Mouse (Mus musculus) liver, embryonic 12.5 days (tissue): Measurements from ENCODE around the gene Aes. TPM values are rescaled to one million over a fixed set of nuclear protein-coding genes. Genes with fewer than 3 reads are reported as not detected.

Source experiments
- ATAC-seq: fragments of 200-750 bp; cut with Nextera tagmentation; 2 replicates; pipeline ENCODE4 v1.8.0; 2017; ENCODE audit warnings: moderate number of reproducible peaks, mild to moderate bottlenecking, moderate library complexity
- H3K27ac ChIP-seq: fragments of 300-500 bp; sonication (generic); 2 replicates; pipeline ENCODE4 v1.5.1; 2016; ENCODE audit warnings: mild to moderate bottlenecking
- H3K27me3 ChIP-seq: fragments of 300-500 bp; sonication (generic); replicated peaks from 2 replicates; pipeline ENCODE4 v1.6.1; 2016; ENCODE audit warnings: mild to moderate bottlenecking, moderate library complexity
- H3K36me3 ChIP-seq: fragments of 300-500 bp; sonication (generic); 2 replicates; pipeline ENCODE4 v1.6.1; 2016; ENCODE audit warnings: mild to moderate bottlenecking, moderate library complexity
- H3K4me1 ChIP-seq: fragments of 300-500 bp; sonication (generic); 2 replicates; pipeline ENCODE4 v1.6.1; 2016
- H3K4me2 ChIP-seq: fragments of 300-500 bp; sonication (generic); 2 replicates; pipeline ENCODE4 v1.6.1; 2016; ENCODE audit warnings: mild to moderate bottlenecking, moderate library complexity
- H3K4me3 ChIP-seq: fragments of 300-500 bp; sonication (generic); 2 replicates; pipeline ENCODE4 v1.5.1; 2016; ENCODE audit warnings: mild to moderate bottlenecking, moderate library complexity
- H3K9ac ChIP-seq: fragments of 300-500 bp; sonication (generic); 2 replicates; pipeline ENCODE4 v1.6.1; 2016; ENCODE audit warnings: mild to moderate bottlenecking, moderate library complexity
- H3K9me3 ChIP-seq: fragments of 300-500 bp; sonication (generic); replicated peaks from 2 replicates; pipeline ENCODE4 v1.6.1; 2016; ENCODE audit warnings: mild to moderate bottlenecking, moderate library complexity
- WGBS: fragments of 180-500 bp; shearing (Covaris S2); methylation state at CpG from one replicate; pipeline ENCODE4 v1.1.7; 2016; ENCODE audit not compliant: insufficient replicate concordance; 5-methylcytosine and 5-hydroxymethylcytosine counted together
- polyA plus RNA-seq: library from polyadenylated mRNA; unstranded; fragments of >200 nt; fragmentation: Nextera tagmentation; extraction: Ambion mirVana; gene quantifications from 2 replicates; pipeline ENCODE4 v1.2.1, GENCODE M21; 2016

Aes gene
- 263 and 270 TPM in 2 replicates for polyA plus RNA-seq

DNA sequence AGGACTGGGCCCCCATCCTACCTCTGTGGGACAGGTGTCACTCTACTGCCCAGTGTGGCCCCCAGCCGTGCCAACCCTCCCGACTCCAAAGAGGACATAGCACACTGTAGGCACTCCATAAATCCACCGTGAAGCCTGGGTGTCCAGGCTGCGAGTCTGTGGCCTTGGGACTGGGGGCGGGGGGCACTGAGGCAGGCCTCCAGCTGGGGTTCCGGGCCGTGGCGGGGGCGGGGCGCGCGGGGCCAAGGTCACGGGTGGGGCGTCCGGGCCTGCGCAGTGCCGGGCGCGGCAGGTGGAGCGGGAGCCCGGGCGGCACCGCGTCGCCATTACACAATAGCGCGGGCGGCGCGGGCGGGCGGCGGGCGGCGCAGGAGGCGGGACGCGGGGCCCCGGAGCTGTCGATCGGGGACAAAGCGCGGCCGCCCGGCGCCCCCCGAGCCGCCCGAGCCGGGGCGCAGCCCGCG is at the start of gene Aes:
Gene Aes, plus strand, starts transcription at position 326 of the 464 bp plus-strand sequence.
- WGBS, result 1% methylated on average over 21 of the region's 53 CpGs
- peaks cover 55% of the 10 kb centered on the region for H3K4me1 ChIP-seq
- peak within 1 kb of the TSS; percentile 78 for H3K4me3 ChIP-seq
- peak within 1 kb of the TSS; percentile 83 for H3K27ac ChIP-seq
- peak; percentile 66 for ATAC-seq
- H3K4me2 ChIP-seq, result peak within 1 kb of the TSS; percentile 93
- H3K36me3 ChIP-seq, result peaks cover 27% of the 10 kb centered on the region
- H3K9ac ChIP-seq, result peak within 1 kb of the TSS; percentile 89
- H3K27me3 ChIP-seq, result no peaks in the 10 kb centered on the region
- no peaks in the 10 kb centered on the region for H3K9me3 ChIP-seq

DNA sequence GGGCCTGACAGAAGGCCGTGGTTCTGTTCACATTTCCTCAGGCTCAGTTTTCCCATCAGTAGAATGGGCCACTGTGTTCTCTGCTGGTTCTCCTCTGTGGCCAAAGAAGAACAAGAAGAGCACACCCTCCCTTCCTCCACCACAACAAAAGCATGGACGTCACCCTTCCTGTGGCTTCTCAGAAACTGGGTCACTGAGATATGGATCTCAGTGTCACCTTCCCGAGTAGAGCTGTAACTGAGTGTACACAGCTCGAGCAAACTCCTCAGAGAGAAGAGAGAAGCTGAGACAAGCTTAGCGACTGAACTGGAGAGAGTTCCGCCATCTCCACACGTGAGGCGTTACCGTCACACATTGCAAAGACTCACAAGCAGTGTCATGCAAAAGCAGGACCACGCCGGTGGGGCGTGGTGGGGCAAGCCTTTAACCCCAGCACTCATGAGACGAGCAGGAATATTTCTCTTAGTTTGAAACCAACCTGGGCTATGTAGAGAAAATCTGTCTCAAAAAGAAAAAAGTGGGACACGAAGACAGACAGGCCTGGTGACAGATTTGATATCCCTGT is 49.0 kb upstream of the Aes start:
- 0 out of 2 replicates have a peak, but pooled peaks cover 5% of the 10 kb centered on the region for H3K9me3 ChIP-seq
- WGBS, result 67% methylated on average over 14 of the region's 14 CpGs
- no peak overlapping the region for H3K27ac ChIP-seq
- H3K27me3 ChIP-seq, result 0 out of 2 replicates have a peak, but pooled peaks cover 9% of the 10 kb centered on the region
- H3K9ac ChIP-seq, result no peak overlapping the region
- H3K4me2 ChIP-seq, result no peak overlapping the region
- peaks cover 17% of the 10 kb centered on the region for H3K4me1 ChIP-seq
- H3K4me3 ChIP-seq, result no peak overlapping the region
- H3K36me3 ChIP-seq, result peaks cover 32% of the 10 kb centered on the region
- no peak for ATAC-seq

DNA sequence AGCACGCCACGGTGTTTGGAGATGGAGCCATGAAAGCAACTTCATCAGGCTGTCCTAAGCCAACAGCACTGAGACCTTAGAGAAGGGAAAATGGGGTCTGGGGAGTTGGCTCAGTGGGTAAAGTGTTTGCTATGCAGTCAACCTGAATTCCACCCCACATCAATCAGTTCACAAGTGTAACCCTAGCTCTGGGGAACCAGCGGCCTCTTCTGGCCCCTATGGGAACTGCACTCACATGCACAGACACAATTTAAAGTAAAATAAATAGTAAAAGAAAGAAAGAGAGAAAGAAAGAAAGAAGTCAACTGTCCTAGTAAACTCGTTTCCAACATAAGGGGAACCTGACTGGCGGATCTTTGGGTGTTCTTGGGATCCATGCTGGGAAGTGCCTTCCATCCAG is 45.5 kb upstream of the Aes start:
- Histone ChIP-seq H3K4me3 (no peak overlapping the region), H3K36me3 (peaks cover 24% of the 10 kb centered on the region), H3K27ac (no peak overlapping the region), H3K4me2 (no peak overlapping the region), H3K9me3 (0 out of 2 replicates have a peak, but pooled peaks cover 5% of the 10 kb centered on the region), H3K27me3 (0 out of 2 replicates have a peak, but pooled peaks cover 9% of the 10 kb centered on the region), H3K9ac (no peak overlapping the region), H3K4me1 (peaks cover 24% of the 10 kb centered on the region)
- 77% methylated on average over 5 of the region's 5 CpGs for WGBS
- no peak for ATAC-seq

DNA sequence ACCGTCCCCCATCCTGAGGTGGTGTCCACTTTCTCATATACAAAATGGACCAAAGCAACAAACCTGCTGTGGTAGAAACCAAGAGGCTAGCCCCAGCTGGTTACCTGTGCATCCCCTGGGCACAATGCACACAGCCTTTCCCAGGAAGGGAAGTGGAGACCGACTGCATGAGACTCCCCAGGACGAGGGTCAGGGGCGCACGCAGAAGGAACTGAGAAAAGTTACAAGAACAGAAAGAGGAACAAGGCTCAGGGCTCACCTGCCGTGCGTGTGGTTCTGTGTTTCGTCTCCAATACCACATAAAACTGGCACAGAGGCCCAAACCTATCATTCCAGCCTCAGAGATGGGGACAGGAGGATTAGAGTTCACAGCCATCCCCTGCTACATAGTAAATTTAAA is 42.1 kb upstream of the Aes start:
- Histone ChIP-seq H3K9me3 (0 out of 2 replicates have a peak, but pooled peaks cover 5% of the 10 kb centered on the region), H3K4me1 (peaks cover 43% of the 10 kb centered on the region), H3K36me3 (peaks cover 14% of the 10 kb centered on the region), H3K9ac (no peak overlapping the region), H3K27me3 (0 out of 2 replicates have a peak, but pooled peaks cover 2% of the 10 kb centered on the region), H3K4me2 (no peak overlapping the region), H3K4me3 (no peak overlapping the region), H3K27ac (peak overlapping the region; percentile 9; the same call in 1 of the 2 replicates)
- 65% methylated on average over 8 of the region's 8 CpGs for WGBS
- no peak for ATAC-seq

DNA sequence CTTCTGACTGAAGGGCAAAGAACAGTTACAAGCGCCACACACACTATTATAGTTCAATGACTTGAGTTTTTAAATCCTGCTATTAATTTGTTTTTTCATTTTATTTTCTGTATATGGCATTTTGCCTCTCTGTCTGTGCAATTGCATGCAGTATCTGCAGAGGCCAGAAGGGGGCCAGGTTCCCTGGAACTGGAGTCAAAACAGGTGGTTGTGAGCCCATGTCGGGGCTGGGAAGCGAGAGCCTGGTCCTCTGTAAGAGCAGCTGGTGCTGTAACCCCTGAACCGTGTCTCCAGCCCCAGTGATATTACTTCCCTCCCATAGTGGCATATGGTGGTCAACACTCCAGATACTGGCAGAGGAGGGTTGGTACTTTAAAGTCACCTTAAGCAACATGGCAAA is 40.7 kb upstream of the Aes start:
- H3K27me3 ChIP-seq, result no peaks in the 10 kb centered on the region
- H3K4me1 ChIP-seq, result peaks cover 50% of the 10 kb centered on the region
- 0 out of 2 replicates have a peak, but pooled peaks cover 5% of the 10 kb centered on the region for H3K9me3 ChIP-seq
- H3K4me3 ChIP-seq, result no peak overlapping the region
- ATAC-seq, result peak; percentile 30; the same call in 1 of the 2 replicates
- 0 out of 2 replicates have a peak overlapping the region, but pooled peaks have one; percentile 1 for H3K9ac ChIP-seq
- H3K4me2 ChIP-seq, result peak overlapping the region; percentile 23; the same call in 1 of the 2 replicates
- peak overlapping the region; percentile 69 for H3K27ac ChIP-seq
- WGBS, result 18% methylated on average over 4 of the region's 4 CpGs
- H3K36me3 ChIP-seq, result peaks cover 11% of the 10 kb centered on the region

DNA sequence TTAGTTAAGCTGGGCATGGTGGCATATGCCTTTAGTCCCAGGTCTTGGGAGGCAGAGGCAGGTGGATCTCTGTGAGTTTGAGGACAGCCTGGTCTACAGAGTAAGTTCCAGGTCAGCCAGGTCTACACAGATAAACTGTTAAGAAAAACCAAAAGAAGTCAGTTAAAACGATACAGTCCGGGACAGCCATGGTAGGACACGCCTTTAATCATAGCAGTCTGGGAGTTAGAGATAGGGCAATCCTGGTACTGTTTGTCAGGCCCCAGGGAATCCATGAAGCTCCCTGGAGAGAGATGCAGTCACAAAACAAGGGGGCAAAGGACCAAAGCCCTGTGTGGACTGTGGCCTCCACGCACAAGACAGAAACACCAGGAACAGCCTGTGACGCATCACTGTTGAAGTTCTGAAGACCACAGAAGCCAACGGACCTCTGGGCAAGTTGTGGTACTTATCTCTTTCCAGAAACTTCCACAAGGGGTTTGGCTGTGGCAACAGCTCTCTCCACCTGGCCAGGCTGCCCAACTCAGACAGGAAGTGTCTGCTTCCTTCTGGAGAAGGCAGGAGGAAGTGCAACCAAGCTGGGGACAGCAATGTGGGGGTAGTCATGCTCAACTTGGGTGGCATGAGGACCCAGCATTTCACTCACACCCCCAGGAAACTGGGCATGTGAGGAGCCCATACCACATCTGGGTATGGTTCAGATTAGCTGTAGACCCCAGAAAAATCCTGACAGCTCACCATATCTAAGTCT is 39.9 kb upstream of the Aes start:
- Histone ChIP-seq H3K4me2 (peak overlapping the region; percentile 23), H3K4me3 (no peak overlapping the region), H3K4me1 (peaks cover 59% of the 10 kb centered on the region), H3K27me3 (no peaks in the 10 kb centered on the region), H3K9ac (no peak overlapping the region), H3K9me3 (no peaks in the 10 kb centered on the region), H3K36me3 (peaks cover 2% of the 10 kb centered on the region), H3K27ac (peak overlapping the region; percentile 69)
- ATAC-seq, result peak; percentile 78
- 14% methylated on average over 6 of the region's 6 CpGs for WGBS

DNA sequence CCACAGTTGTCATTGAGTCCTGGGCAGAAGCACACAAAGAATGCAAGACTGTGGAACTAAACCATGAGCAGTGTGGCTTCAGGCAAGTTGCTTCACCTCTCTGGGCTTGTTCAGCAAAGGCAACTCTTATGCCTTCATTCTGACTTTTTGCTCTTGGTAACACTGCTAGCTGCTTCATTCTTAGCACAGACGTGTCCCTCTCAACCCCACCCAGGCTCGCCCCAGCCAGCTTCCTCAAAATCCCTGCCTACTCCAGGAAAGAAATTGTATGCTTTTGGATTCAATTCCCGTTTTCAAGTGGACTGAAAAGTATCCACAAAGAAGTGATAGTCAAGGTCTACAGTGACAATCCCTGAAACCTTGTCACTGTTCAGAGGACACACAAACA is 39.3 kb upstream of the Aes start:
- no peak for ATAC-seq
- Histone ChIP-seq H3K36me3 (no peaks in the 10 kb centered on the region), H3K4me3 (no peak overlapping the region), H3K4me2 (0 out of 2 replicates have a peak overlapping the region, but pooled peaks have one; percentile 23), H3K27me3 (no peaks in the 10 kb centered on the region), H3K27ac (peak overlapping the region; percentile 69), H3K9ac (no peak overlapping the region), H3K9me3 (no peaks in the 10 kb centered on the region), H3K4me1 (peaks cover 64% of the 10 kb centered on the region)
- WGBS, result 27% methylated on average over 3 of the region's 3 CpGs

DNA sequence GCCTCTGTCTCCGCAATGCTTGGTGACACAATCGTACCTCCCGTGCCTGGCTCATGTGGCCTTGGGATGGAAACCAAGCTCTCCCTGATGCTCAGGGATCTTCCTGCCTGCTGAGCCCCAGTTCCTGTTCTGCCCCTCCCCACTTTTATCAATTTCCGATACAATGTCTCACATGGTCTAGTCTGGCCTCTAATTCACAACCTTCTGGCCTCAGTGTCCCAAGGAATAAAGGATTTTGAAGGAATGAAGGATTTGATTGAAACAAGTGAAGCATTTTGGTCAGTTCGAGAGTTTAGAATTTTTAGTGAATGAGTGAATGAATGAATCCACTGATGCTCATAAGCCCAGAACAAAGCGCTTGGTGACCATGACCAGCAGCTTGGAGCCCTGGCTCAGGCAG is 36.1 kb upstream of the Aes start:
- Histone ChIP-seq H3K27ac (peak overlapping the region; percentile 81), H3K9me3 (no peaks in the 10 kb centered on the region), H3K9ac (peak overlapping the region; percentile 71), H3K4me1 (peaks cover 64% of the 10 kb centered on the region), H3K36me3 (0 out of 2 replicates have a peak, but pooled peaks cover 3% of the 10 kb centered on the region), H3K4me2 (peak overlapping the region; percentile 75), H3K4me3 (peak overlapping the region; percentile 51), H3K27me3 (no peaks in the 10 kb centered on the region)
- no peak for ATAC-seq
- WGBS, result 31% methylated on average over 6 of the region's 6 CpGs

DNA sequence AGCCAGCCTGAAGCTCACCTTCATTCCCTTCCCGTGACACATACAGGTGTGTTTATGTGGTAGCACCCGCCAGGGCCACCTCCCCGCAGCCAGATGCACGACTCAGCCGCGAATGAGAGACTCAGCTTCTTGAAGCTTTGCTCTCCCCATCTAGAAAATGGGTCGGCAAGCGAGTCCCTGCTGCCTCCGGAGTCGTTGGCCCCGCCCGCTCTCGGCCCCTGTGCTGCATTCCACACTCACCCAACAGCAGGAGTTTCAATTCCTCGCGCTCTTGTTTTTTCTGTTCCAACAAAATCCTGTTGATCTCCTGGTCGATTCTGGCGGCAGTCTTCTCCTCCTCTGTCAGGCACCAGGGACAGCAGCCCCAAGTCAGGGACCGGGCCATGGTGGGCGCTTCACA is 35.7 kb upstream of the Aes start:
- 0 out of 2 replicates have a peak, but pooled peaks cover 3% of the 10 kb centered on the region for H3K36me3 ChIP-seq
- H3K27me3 ChIP-seq, result no peaks in the 10 kb centered on the region
- peaks cover 59% of the 10 kb centered on the region for H3K4me1 ChIP-seq
- peak overlapping the region; percentile 75 for H3K4me2 ChIP-seq
- 5% methylated on average over 19 of the region's 19 CpGs for WGBS
- peak overlapping the region; percentile 71 for H3K9ac ChIP-seq
- H3K4me3 ChIP-seq, result peak overlapping the region; percentile 51
- H3K27ac ChIP-seq, result peak overlapping the region; percentile 81
- ATAC-seq, result no peak
- no peaks in the 10 kb centered on the region for H3K9me3 ChIP-seq

DNA sequence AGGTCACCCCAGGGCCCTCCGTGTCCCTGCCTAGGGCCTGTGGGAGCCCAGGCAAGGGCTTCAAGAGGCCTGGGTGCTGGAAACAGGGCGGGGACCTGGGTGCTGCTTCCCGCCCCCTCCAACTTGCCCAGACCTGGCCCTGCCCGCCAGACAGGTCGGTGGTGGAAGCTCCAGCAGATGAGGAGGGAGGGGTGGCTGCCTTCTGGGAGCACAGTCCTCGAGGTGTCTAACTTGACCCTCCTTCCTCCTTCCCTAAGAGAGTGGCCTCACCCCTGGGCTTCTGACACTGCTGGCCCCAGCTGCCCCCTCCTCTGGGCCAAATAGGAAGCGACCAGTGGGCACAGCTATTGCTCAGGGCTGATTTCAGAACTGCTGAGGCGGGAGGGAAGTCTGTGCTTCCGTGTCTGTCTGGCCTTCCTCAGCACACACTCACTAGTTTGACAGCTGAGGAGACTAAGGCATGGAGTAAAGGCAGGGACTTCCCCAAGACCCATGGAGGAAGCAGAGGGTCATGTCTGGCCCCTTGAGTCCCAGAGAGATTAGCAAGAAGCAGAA is 35.2 kb upstream of the Aes start, which contains the start of gene Gna15:
Gene Gna15, minus strand, starts transcription at position 175 of the 555 bp plus-strand sequence.
- Histone ChIP-seq H3K9ac (peak within 1 kb of the TSS; percentile 71), H3K9me3 (no peaks in the 10 kb centered on the region), H3K4me1 (peaks cover 54% of the 10 kb centered on the region), H3K4me3 (peak within 1 kb of the TSS; percentile 51), H3K27ac (peak within 1 kb of the TSS; percentile 81), H3K36me3 (peaks cover 6% of the 10 kb centered on the region), H3K4me2 (peak within 1 kb of the TSS; percentile 75), H3K27me3 (no peaks in the 10 kb centered on the region)
- 5% methylated on average over 9 of the region's 9 CpGs for WGBS
- ATAC-seq, result peak; percentile 57

DNA sequence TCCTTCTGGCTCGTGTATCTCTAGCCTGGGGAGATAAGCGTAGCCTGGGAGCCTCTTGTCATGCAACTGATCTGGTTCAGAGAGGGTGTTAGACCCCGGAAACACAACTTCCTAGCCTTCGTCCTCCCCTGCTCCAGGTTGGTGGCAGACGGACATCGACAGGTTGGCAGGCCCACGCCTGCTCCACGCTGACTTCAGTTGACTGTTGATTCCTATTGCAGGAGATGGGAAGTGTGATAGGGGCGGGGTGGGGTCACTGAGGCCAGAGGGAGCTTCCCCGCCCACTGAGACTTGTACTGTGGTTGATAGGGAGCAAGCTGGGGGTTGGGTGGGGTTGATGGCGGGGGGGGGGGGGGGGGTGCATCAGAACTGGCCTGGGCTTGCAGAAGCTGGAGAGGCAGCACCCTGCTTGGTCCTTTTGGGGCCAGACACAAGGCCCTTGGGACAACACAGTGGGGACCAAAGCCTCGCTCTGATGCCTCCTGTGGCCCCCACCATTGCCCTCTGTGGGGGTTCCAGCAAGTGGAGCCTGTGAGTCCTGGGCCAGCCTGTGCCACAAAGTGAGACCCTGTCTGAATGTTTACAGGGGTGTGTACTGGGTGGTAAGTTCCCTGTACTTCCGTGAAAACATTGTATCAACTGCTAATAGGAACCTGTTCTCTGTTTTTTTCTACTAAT is 34.1 kb upstream of the Aes start:
- Histone ChIP-seq H3K4me3 (peak overlapping the region; percentile 18; the same call in 1 of the 2 replicates), H3K27ac (peak overlapping the region; percentile 81), H3K4me2 (peak overlapping the region; percentile 75), H3K36me3 (peaks cover 16% of the 10 kb centered on the region), H3K4me1 (peaks cover 44% of the 10 kb centered on the region), H3K27me3 (no peaks in the 10 kb centered on the region), H3K9me3 (no peaks in the 10 kb centered on the region), H3K9ac (peak overlapping the region; percentile 71)
- ATAC-seq, result peak; percentile 73
- WGBS, result 11% methylated on average over 12 of the region's 13 CpGs
